Comparison of ENCODE assay signal across 10 mouse cellular contexts in genomic region chr2:178498409-178498808, GRCm38 (mm10).
DNase-seq lines count a peak whose midpoint lies in the region; ATAC-seq and TF ChIP-seq lines count a peak whose summit lies in the region.
"Had no signal": no experiment of that assay in that cellular context is flagged by ENCODE, and none has a peak within 500 bp of the region (broad histone marks: within the 10 kb centered on the region; RNA-seq: fewer than 3 reads in every experiment).

No protein-coding gene starts in this region.

- H3K36me3 ChIP-seq in kidney, adult 2 months (ENCODE audit: control insufficient read depth, insufficient read depth, low read length), result no peaks in the 10 kb centered on the region
- no peaks in the 10 kb centered on the region for H3K36me3 ChIP-seq in kidney, embryonic 16.5 days (ENCODE audit: insufficient read depth, low read length)
- H3K36me3 ChIP-seq in heart, adult 2 months (ENCODE audit: control insufficient read depth, insufficient read depth, low read length), result no peaks in the 10 kb centered on the region
- H3K36me3 ChIP-seq: G1E; limb, embryonic 15.5 days had no signal

- ATAC-seq in kidney, embryonic 16.5 days (ENCODE audit: low FRiP score, low TSS enrichment), result no peak

- peaks cover 8% of the 10 kb centered on the region for H3K4me1 ChIP-seq in kidney, adult 2 months (ENCODE audit: control insufficient read depth, insufficient read depth, low read length)
- 0 out of 2 replicates have a peak, but pooled peaks cover 7% of the 10 kb centered on the region for H3K4me1 ChIP-seq in kidney, embryonic 16.5 days (ENCODE audit: insufficient read depth, low read length)
- peaks cover 6% of the 10 kb centered on the region for H3K4me1 ChIP-seq in heart, adult 2 months (ENCODE audit: control insufficient read depth, insufficient read depth, low read length)

- peak; percentile 40 for DNase-seq in kidney, adult 2 months
- peak; percentile 81 for DNase-seq in adrenal gland, postnatal 14 days
- DNase-seq in heart, adult 2 months, result peak; percentile 27 to 30
- DNase-seq in kidney, postnatal 4 days, result peak; percentile 34 to 56
- peak; percentile 44 for DNase-seq in right cerebral cortex, postnatal 14 days
- no peak for DNase-seq in cerebellum, postnatal 36 days
- DNase-seq in ovary, adult 18-20 months (ENCODE audit: low spot score), result no peak

- H3K4me3 ChIP-seq in kidney, adult 2 months (ENCODE audit: insufficient read depth, low read depth, low read length), result no peak overlapping the region
- H3K4me3 ChIP-seq in kidney, embryonic 16.5 days (ENCODE audit: low read length), result no peak overlapping the region
- H3K4me3 ChIP-seq in heart, adult 2 months, result no peak overlapping the region
- H3K4me3 ChIP-seq: limb, embryonic 15.5 days had no signal

- no peak overlapping the region for H3K4me2 ChIP-seq in kidney, embryonic 16.5 days (replicated peaks; ENCODE audit: low read depth, low read length)
- H3K4me2 ChIP-seq: limb, embryonic 15.5 days had no signal

- no peak for TF ChIP-seq CTCF in kidney, adult 2 months (conservative IDR thresholded peaks at IDR 0.05; ENCODE audit: insufficient read depth, insufficient read length, low read depth, low read length)
- no peak for TF ChIP-seq CTCF in heart, adult 2 months (IDR thresholded peaks at IDR 0.05)

- no peaks in the 10 kb centered on the region for H3K27me3 ChIP-seq in kidney, adult 2 months (replicated peaks; ENCODE audit: control insufficient read depth, insufficient read depth, low read length)
- H3K27me3 ChIP-seq in kidney, embryonic 16.5 days (ENCODE audit: insufficient read depth, low read length), result no peaks in the 10 kb centered on the region
- no peaks in the 10 kb centered on the region for H3K27me3 ChIP-seq in heart, adult 2 months (ENCODE audit: control insufficient read depth, insufficient read depth, low read length)

- 37% methylated on average over 5 of the region's 5 CpGs for WGBS in kidney, adult 2 months
- WGBS in kidney, embryonic 16.5 days, result 66% methylated on average over 5 of the region's 5 CpGs
- WGBS in heart, adult 2 months, result 27% methylated on average over 5 of the region's 5 CpGs

- intact Hi-C loops in heart, adult 2 months (cut with DNase I), result no loop called here

- no peaks in the 10 kb centered on the region for H3K79me2 ChIP-seq in heart, adult 2 months (replicated peaks; ENCODE audit: control insufficient read depth, insufficient read depth, low read length)

- no peaks in the 10 kb centered on the region for H3K9me3 ChIP-seq in kidney, embryonic 16.5 days (ENCODE audit: low read length)
- H3K9me3 ChIP-seq: limb, embryonic 15.5 days had no signal

- H3K27ac ChIP-seq in kidney, adult 2 months (ENCODE audit: insufficient read depth, low read depth, low read length), result no peak overlapping the region
- no peak overlapping the region for H3K27ac ChIP-seq in kidney, embryonic 16.5 days (ENCODE audit: low read length)
- H3K27ac ChIP-seq in heart, adult 2 months, result peak overlapping the region; percentile 48
- H3K27ac ChIP-seq: limb, embryonic 15.5 days had no signal

- H3K9ac ChIP-seq in kidney, embryonic 16.5 days (replicated peaks; ENCODE audit: low read length), result no peak overlapping the region
- H3K9ac ChIP-seq in heart, adult 2 months (ENCODE audit: low read depth, low read length), result no peak overlapping the region
- H3K9ac ChIP-seq: limb, embryonic 15.5 days had no signal

- TF ChIP-seq EP300 in heart, adult 2 months (IDR thresholded peaks at IDR 0.05; ENCODE audit: insufficient read depth, low read depth, low read length), result no peak

- no peak for TF ChIP-seq POLR2A in kidney, adult 2 months (IDR thresholded peaks at IDR 0.05; ENCODE audit: low read depth, low read length)
- TF ChIP-seq POLR2A in heart, adult 2 months (IDR thresholded peaks at IDR 0.05; ENCODE audit: insufficient read depth, low read depth, low read length), result no peak

Comparison
In these comparisons a context has a peak if more than half of its experiments do, and no peak if none do; other contexts are left out.
1. DNase-seq: peak in kidney, adult 2 months (single experiment), adrenal gland, postnatal 14 days (single experiment), heart, adult 2 months (2 of 2), kidney, postnatal 4 days (2 of 2) and right cerebral cortex, postnatal 14 days (single experiment); none in cerebellum, postnatal 36 days (0 of 2) and ovary, adult 18-20 months (single experiment).